Mouse (Mus musculus): ENCODE measurements at regions not wholly inside any gene's neighbourhood (a gene's known extent, or its start where the extent isn't known, plus 50 kb on each side); places are given as distances from the start of the nearest gene placed in this dataset.

DNA sequence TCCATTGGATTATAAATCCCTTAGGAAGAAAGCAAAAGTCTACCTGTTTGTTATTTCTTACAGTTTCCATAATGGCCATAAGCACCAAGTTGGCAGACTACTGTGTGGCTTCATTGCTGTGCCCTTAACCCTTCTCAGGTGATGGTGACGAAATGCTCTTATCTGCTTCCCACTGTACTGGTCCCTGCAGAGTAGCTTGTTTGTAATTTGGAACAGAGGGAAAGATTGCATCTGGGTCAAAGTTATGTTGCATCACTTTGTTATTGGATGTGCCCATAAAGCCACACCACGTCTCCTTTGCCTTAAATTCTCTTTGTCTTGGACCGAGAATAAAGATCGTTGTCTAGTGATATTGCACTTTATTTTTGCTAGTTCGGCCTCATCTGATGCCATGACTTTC is 615.9 kb downstream of the Nfib start:
- DNase-seq (ENCODE audit: low read depth): no peak

GRCm38 (mm10) chr4:82083519-82083918 is 622.0 kb downstream of the Nfib start:
- no peak for DNase-seq (ENCODE audit: low read depth)

DNA sequence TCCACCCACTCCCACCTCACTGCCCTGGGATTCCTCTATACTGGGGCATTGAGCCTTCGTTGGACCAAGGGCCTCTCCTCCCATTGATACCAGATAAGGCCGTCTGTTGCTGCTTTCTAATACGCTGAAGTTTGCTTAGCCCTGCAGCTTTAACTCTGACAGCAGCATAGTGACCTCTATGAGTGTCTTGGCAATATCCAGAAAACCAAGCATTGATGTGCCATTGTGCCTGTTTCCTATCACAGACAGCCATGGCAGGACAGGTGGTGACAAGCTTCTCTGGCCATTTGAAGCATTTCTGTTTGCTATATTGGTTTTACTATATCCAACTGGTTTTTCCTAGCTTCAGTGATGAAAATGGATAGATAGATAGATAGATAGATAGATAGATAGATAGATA is 625.4 kb upstream of the Mpdz start:
- DNase-seq (ENCODE audit: low read depth): no peak

DNA sequence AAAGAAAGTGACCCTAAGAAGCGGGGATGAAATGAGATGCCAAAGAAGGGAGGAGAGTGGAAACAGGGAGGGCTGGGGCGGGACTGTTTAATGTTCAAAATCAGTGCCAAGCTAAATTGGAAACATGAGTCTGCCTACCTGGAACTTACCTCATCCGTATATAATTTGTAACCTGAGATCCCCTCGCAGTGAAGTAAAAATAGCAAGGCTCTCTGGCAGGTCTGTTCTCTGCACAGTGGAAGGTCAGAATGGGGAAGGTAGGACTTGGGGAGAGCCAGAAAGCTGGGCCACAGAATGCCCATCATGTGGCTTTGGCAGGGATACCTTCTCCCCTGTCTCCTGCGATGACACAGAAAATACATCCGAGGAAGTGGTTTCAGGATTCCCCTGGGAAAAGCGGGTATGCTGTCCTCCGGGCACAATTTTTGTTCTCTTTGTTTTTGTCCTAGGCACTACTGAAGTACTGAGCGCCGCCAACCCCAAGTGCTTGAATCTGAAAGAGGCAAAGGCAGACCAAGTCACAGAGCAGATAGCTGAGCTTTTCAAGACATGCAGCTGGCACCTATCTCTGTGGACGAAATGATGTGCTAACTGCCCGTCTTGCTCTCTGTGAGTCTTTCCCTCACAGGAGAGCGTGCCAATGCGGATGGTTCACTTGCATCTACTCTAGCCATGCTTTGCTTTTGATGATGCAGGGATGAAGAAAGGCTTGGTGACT is 623.2 kb upstream of the Mpdz start:
- DNase-seq (ENCODE audit: low read depth): no peak

DNA sequence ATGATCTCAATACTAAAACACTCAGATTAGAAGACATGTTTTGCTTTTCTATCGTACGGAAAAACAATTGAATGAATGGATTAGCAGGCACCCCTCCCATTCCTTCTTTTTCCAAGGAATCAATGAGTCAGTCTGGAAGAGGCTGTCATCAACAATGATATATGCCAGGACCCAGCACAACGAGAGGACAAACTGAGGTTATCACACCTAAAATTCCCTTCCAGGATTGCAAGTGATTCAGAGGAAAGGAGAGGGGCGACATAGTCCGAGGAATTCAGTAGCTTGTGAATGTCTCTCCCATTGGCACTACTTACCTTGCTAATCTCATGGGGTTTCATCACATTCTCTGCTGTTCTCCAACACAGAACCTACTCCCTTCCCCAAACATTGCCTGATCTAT is 620.1 kb upstream of the Mpdz start:
- DNase-seq (ENCODE audit: low read depth): no peak

DNA sequence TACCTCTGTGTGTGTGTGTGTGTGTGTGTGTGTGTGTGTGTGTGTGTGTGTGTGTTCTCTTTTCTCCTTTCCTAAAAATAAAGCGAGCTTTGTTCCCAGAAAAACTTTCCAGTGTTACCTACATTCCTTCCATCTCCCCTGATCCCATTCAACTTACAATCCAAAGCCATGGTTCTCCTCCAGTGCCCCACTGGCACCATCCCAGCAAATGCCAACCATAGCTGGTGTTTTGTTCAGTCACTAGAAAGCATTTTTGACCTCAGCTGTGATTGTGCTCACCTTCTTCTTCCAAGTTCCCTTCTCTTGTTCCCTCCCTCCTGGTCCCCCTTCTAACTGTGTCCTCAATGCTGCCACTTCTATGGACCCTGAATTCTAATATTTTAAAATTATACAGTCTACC is 614.1 kb upstream of the Mpdz start:
- DNase-seq (ENCODE audit: low read depth): no peak

- no peak for DNase-seq (ENCODE audit: low read depth)
These were observed 605.6 kb upstream of the Mpdz start for GRCm38 (mm10) chr4:82048171-82048570.

- DNase-seq (ENCODE audit: low read depth): no peak
These were observed 594.9 kb upstream of the Mpdz start for GRCm38 (mm10) chr4:82037473-82037872.

DNA sequence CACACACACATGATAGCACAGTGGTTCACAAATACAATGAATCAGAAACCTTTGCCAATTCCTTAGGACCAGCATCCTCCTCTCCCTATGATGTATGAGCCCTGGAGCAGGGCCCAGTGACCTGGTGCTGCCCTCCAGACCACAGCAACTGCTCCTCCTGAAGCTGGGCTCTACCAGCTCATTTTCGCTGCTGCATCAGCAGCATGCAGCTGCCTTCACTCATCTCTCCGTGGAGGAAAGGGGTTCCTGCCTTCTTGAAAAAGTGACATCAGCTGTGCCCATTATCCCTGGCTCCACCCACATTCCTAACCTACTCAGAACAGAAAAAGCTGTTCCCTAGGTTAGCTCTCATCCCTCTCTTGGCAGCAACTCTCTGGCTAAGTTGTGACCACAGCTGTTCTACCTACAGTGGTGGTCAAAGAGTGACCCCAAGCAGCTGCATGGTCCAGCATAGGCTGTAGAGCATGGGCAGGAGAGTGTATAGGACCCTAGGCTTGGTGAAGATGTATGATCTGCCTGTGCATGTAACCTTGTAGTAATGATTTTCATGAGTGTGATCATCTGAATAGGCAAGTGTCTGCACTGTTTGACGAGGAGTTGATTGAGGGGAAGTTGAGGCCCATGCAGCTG is 592.6 kb upstream of the Mpdz start:
- DNase-seq (ENCODE audit: low read depth): no peak

GRCm38 (mm10) chr4:82029237-82029636 is 586.6 kb upstream of the Mpdz start:
- DNase-seq (ENCODE audit: low read depth): no peak

DNA sequence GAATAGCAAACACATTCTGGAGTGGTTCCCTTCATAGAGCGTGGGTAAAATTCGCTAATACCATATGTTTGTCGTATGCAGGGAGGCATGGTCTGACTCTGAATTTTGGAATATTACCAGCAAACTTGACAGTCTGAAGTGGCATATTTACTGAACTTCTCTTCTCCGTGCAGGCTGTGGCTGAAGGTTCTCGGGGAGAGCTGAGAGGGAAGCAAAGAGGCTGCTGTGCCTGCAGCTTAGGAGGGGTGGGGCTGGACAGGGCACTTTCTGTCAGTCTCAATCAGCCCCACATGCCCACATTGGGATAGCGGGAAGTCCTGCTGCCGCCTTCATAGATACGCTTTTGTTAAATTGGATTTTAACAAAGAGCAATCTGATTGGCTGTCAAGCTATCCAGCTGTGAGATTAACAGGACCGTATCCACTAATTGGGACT is 584.8 kb upstream of the Mpdz start:
- DNase-seq (ENCODE audit: low read depth): no peak

DNA sequence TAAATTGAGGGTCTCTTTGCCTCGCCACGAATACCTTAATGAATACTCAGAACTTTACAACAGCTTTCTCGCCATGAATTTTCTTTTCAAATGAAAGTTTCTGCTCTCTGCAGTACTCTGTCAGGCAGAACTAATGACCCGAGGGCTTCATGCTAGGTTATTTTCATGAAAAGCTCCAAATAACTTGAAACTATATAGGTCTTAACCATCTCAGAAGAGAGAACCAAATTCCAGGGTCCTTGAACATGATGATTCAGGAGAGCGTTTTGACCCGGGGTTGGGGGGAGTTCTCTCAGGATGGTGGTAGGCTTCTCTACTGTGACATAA is 558.8 kb upstream of the Mpdz start:
- no peak for DNase-seq (ENCODE audit: low read depth)

DNA sequence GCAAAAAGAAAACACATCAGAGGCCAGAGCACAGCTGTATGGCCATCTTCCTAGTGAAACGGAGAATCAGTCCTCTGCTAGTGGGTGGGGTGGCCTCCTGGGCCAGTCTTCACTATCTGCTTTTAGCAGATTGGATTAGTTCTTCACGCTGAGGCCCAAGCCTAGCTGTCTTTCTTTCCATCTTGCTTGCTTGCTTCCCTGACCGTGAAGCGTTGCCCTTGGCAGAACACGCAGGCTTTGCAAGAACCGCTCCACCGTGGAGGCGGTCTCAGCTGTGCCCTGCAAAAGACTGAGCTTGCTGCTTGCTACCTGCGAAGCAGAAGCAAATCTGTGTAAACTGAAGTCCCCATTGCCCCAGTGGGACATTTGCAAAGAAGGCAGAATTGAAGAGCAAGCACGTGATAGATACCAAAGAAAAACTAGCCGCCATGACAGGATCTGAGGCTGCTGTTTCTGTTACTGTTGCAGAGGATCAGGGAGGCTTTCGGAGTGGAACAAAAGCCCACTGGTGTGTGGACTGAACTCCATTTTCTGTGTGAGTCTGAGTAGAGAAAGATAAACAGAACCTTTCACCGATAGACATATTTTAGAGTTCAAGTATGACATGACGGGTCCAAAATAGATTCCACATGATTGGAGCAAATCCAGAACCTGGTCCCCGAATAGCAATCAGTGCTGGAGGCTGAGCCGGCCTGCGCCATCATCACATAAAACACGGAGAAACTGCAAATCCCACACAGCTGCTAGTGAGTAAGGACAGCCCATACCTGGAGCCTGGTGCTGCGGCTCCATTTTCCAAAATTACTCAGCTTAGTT is 558.2 kb upstream of the Mpdz start:
- DNase-seq (ENCODE audit: low read depth): no peak

- no peak for DNase-seq (ENCODE audit: low read depth)
These were observed 557.2 kb upstream of the Mpdz start for GRCm38 (mm10) chr4:81999654-82000314.

GRCm38 (mm10) chr4:81999093-81999492 is 556.5 kb upstream of the Mpdz start:
- DNase-seq (ENCODE audit: low read depth): no peak

DNA sequence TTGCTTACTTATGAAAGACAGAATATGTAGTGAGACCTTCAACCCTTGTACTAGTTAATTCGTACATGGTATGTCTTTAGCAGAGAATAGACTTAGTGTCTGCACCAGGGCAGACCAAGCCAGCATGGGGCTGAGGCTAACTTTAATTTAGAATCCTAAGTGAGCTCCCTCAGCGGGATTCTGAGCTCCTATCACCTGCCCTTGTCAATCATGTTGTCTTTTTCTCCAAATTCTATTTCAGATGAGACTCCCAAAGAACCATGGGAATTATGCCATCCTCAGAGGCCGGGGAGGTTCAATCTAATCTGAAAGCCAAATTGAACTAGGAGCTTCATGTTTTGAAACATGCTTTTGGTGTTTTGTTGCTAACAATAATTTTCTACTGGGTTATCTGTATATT is 553.8 kb upstream of the Mpdz start:
- no peak for DNase-seq (ENCODE audit: low read depth)

DNA sequence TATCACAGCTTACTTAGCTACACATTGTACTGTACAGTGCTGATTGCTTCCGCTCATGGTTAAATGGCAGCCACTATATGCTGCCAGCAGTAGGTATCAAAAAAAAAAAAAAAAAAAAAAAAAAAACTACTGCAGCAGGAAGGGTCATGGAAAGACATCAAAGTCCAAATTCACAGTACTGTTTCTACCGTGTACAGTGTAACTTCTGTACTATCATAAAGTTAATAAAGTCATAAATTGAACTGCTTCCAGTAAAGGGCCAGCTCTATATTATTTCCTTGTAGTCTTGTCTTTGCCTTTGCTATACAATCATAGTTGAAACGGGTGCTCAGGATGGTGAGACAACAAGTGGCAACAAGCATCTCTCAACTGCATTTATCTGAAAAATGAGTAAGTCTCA is 552.6 kb upstream of the Mpdz start:
- no peak for DNase-seq (ENCODE audit: low read depth)

DNA sequence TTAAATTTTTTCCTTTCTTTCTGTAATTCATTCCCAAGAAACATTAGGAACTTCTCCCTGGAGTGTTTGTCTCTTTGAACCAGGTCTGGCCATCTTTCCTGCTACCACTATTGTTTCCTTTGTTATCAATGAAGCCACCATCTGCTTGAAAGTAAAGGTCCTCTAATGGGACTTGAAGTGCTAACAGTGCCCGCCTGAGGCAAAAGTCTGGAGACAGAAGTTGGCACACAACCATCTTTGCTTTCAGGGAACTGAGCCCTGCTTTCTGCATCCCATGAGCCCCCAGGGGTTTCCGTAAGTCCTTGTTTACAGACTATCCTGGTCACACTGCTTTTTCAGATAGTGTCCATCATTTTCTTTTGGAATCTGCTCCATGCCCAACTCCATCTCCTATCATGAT is 546.2 kb upstream of the Mpdz start:
- no peak for DNase-seq (ENCODE audit: low read depth)

DNA sequence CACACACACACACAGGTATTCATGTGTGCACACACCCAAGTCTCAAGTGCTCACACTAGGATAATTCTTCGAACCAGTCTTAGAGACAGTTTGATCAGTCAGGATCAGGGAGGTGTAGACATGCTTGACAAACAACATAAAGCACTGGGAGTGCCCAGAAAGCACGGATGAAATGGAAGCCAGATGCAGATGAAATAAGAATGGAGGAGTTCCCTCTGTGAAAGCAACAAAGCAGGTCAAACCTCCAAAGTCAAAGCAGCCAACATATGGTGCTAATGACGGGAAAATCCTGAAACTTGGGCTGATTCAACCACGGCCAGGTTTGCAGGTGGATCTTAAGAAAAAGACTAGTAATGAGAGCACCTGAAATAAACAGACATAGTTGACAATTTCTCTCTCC is 544.0 kb upstream of the Mpdz start:
- no peak for DNase-seq (ENCODE audit: low read depth)

DNA sequence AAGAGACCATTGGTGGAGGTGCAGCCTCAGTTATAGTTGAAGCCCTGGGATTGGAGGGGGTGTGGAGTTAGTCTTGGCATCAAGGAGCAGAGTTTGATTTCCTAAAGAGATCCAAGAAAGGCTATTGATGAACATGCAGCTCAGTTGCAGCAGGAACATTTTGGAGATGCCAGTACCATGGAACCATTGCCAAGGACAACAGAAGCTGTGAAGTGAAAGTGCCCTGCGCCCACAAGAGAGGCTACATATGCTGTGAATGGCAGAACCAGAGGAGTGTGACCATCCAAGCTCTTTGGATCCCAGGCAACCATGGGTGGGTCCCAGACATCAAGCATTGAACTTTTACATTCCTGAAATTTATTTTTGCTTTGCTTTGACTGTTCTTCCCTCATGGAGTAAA is 539.2 kb upstream of the Mpdz start:
- DNase-seq (ENCODE audit: low read depth): no peak

DNA sequence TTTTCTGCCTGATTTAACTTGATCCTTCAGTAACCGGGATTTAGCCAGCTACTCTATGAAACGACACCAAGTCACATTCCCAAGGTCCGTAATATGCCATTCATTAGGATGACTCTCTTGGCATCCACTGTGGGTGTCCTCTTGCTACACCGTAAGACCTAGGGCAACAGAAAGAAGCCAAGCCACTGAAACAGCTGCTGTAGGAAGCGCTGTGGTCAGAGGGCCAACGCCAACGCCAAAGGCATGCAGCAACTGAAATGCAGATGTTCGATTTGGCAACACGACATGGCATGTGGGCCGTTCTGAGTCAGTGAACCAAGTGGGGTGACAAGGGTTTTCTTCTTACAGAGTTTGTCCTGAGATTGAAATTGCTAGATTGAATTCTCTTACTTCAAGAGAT is 527.9 kb upstream of the Mpdz start:
- DNase-seq (ENCODE audit: low read depth): no peak

DNA sequence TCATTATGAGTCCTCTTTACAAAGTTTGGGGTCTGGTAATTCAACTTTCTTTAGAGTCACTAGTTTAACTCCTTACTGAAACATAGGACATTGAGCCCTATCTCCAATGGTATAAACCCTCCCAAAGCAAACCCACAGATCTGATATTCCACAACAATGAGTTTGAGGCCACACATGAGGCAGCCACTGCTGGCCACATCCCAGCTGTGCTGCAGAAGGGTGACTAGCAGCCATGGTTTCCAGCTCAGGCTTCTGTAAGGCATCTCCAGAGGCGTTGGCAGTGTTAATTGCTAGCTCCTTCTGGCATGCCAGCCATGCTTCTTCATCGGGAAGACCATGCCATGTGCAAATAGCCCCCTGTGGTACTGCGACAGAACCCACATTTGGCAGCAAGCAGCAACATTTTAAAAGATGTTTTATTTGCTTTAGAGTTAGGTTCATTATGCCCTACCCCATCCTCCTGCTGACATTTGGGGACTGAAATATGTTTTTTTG is 527.1 kb upstream of the Mpdz start:
- DNase-seq (ENCODE audit: low read depth): no peak
